Mouse (Mus musculus): ENCODE results near the gene Trhde. TPM values are rescaled to one million over a fixed set of nuclear protein-coding genes. Genes with fewer than 3 reads are reported as not detected.
A peak's percentile ranks its signal among the peaks of the same experiment; 100 is the strongest.

Gene Trhde
- polyA plus RNA-seq, 1 experiment from 2014 or later: 2.5 TPM

- ATAC-seq (ENCODE audit: low FRiP score, low read depth): no peak
- Histone ChIP-seq H3K27me3 (no peaks in the 10 kb centered on the region), H3K27ac (no peak overlapping the region), H3K36me3 (no peaks in the 10 kb centered on the region), H3K4me1 (no peaks in the 10 kb centered on the region), H3K9ac (no peak overlapping the region), H3K4me3 (no peak overlapping the region), H3K4me2 (replicated peaks) (no peak overlapping the region), H3K9me3 (no peaks in the 10 kb centered on the region)
Measured at GRCm38 (mm10) chr10:114701791-114702190, 100.3 kb downstream of the Trhde start.

- 49% methylated on average over 6 of the region's 6 CpGs for WGBS
- Histone ChIP-seq H3K4me1 (peaks cover 10% of the 10 kb centered on the region), H3K9me3 (no peaks in the 10 kb centered on the region), H3K4me2 (replicated peaks) (peak overlapping the region; percentile 25), H3K9ac (no peak overlapping the region), H3K27me3 (no peaks in the 10 kb centered on the region), H3K27ac (no peak overlapping the region), H3K4me3 (no peak overlapping the region), H3K36me3 (no peaks in the 10 kb centered on the region)
- ATAC-seq (ENCODE audit: low FRiP score, low read depth): no peak
Measured at GRCm38 (mm10) chr10:114671791-114672415, 130.2 kb downstream of the Trhde start.

- no peaks in the 10 kb centered on the region for H3K36me3 ChIP-seq
- no peak for ATAC-seq (ENCODE audit: low FRiP score, low read depth)
- H3K9ac ChIP-seq: no peak overlapping the region
- H3K27me3 ChIP-seq: no peaks in the 10 kb centered on the region
- no peak overlapping the region for H3K27ac ChIP-seq
- H3K4me3 ChIP-seq: no peak overlapping the region
- WGBS: 70% methylated on average over 3 of the region's 3 CpGs
- H3K4me1 ChIP-seq: no peaks in the 10 kb centered on the region
- H3K9me3 ChIP-seq: no peaks in the 10 kb centered on the region
- H3K4me2 ChIP-seq (replicated peaks): no peak overlapping the region
Measured at GRCm38 (mm10) chr10:114593046-114593445, 209.1 kb downstream of the Trhde start.

- Histone ChIP-seq H3K4me3 (no peak overlapping the region), H3K27me3 (no peaks in the 10 kb centered on the region), H3K9ac (no peak overlapping the region), H3K27ac (no peak overlapping the region), H3K36me3 (no peaks in the 10 kb centered on the region), H3K9me3 (no peaks in the 10 kb centered on the region), H3K4me1 (no peaks in the 10 kb centered on the region), H3K4me2 (replicated peaks) (no peak overlapping the region)
- ATAC-seq (ENCODE audit: low FRiP score, low read depth): no peak
- WGBS: 62% methylated on average over 2 of the region's 2 CpGs
Measured at GRCm38 (mm10) chr10:114578926-114579325, 223.2 kb downstream of the Trhde start.

- WGBS: 89% methylated on average over 1 of the region's 1 CpGs
- no peak overlapping the region for H3K4me3 ChIP-seq
- no peak for ATAC-seq (ENCODE audit: low FRiP score, low read depth)
Measured at GRCm38 (mm10) chr10:114567891-114568290, 234.2 kb downstream of the Trhde start.

GRCm38 (mm10) chr10:114509186-114509585 is 292.9 kb downstream of the Trhde start:
- H3K9me3 ChIP-seq: no peaks in the 10 kb centered on the region
- H3K4me1 ChIP-seq: no peaks in the 10 kb centered on the region
- no peak overlapping the region for H3K4me2 ChIP-seq (replicated peaks)
- no peak overlapping the region for H3K27ac ChIP-seq
- 64% methylated on average over 1 of the region's 1 CpGs for WGBS
- H3K4me3 ChIP-seq: no peak overlapping the region
- no peak overlapping the region for H3K9ac ChIP-seq
- no peaks in the 10 kb centered on the region for H3K36me3 ChIP-seq
- no peaks in the 10 kb centered on the region for H3K27me3 ChIP-seq
- no peak for ATAC-seq (ENCODE audit: low FRiP score, low read depth)

More at GRCm38 (mm10) chr10:114567891-114568290, 234.2 kb downstream of the Trhde start:
- no peak overlapping the region for H3K27ac ChIP-seq
- no peaks in the 10 kb centered on the region for H3K4me1 ChIP-seq
- H3K9ac ChIP-seq: no peak overlapping the region
- no peak overlapping the region for H3K4me2 ChIP-seq (replicated peaks)
- H3K9me3 ChIP-seq: no peaks in the 10 kb centered on the region
- no peaks in the 10 kb centered on the region for H3K27me3 ChIP-seq
- no peaks in the 10 kb centered on the region for H3K36me3 ChIP-seq

GRCm38 (mm10) chr10:114488806-114489205 is 313.3 kb downstream of the Trhde start:
- Histone ChIP-seq H3K9me3 (no peaks in the 10 kb centered on the region), H3K9ac (no peak overlapping the region), H3K4me1 (no peaks in the 10 kb centered on the region), H3K27ac (no peak overlapping the region), H3K27me3 (no peaks in the 10 kb centered on the region), H3K36me3 (no peaks in the 10 kb centered on the region), H3K4me2 (replicated peaks) (no peak overlapping the region), H3K4me3 (no peak overlapping the region)
- WGBS: 90% methylated on average over 4 of the region's 4 CpGs
- ATAC-seq (ENCODE audit: low FRiP score, low read depth): no peak

GRCm38 (mm10) chr10:114455591-114455990 is 346.5 kb downstream of the Trhde start:
- Histone ChIP-seq H3K9me3 (no peaks in the 10 kb centered on the region), H3K9ac (no peak overlapping the region), H3K4me2 (replicated peaks) (no peak overlapping the region), H3K27ac (no peak overlapping the region), H3K27me3 (no peaks in the 10 kb centered on the region), H3K36me3 (no peaks in the 10 kb centered on the region), H3K4me1 (no peaks in the 10 kb centered on the region), H3K4me3 (no peak overlapping the region)
- no peak for ATAC-seq (ENCODE audit: low FRiP score, low read depth)
- WGBS: 71% methylated on average over 3 of the region's 3 CpGs

- 82% methylated on average over 6 of the region's 6 CpGs for WGBS
- no peak for ATAC-seq (ENCODE audit: low FRiP score, low read depth)
Measured at GRCm38 (mm10) chr10:114448116-114448515, 354.0 kb downstream of the Trhde start.

GRCm38 (mm10) chr10:114418956-114419530 is 383.1 kb downstream of the Trhde start:
- H3K27ac ChIP-seq: no peak overlapping the region
- H3K9me3 ChIP-seq: no peaks in the 10 kb centered on the region
- no peak overlapping the region for H3K4me2 ChIP-seq (replicated peaks)
- ATAC-seq (ENCODE audit: low FRiP score, low read depth): no peak
- H3K4me1 ChIP-seq: no peaks in the 10 kb centered on the region
- H3K9ac ChIP-seq: no peak overlapping the region
- no peaks in the 10 kb centered on the region for H3K36me3 ChIP-seq
- no peak overlapping the region for H3K4me3 ChIP-seq
- 69% methylated on average over 3 of the region's 3 CpGs for WGBS
- no peaks in the 10 kb centered on the region for H3K27me3 ChIP-seq

More at GRCm38 (mm10) chr10:114448116-114448515, 354.0 kb downstream of the Trhde start:
- H3K4me2 ChIP-seq (replicated peaks): no peak overlapping the region
- H3K9ac ChIP-seq: no peak overlapping the region
- no peaks in the 10 kb centered on the region for H3K4me1 ChIP-seq
- no peaks in the 10 kb centered on the region for H3K27me3 ChIP-seq
- H3K4me3 ChIP-seq: no peak overlapping the region
- no peak overlapping the region for H3K27ac ChIP-seq
- no peaks in the 10 kb centered on the region for H3K36me3 ChIP-seq
- H3K9me3 ChIP-seq: no peaks in the 10 kb centered on the region

GRCm38 (mm10) chr10:114415717-114416116 is 386.4 kb downstream of the Trhde start:
- 78% methylated on average over 2 of the region's 2 CpGs for WGBS
- Histone ChIP-seq H3K36me3 (no peaks in the 10 kb centered on the region), H3K27ac (no peak overlapping the region), H3K4me2 (replicated peaks) (no peak overlapping the region), H3K9ac (no peak overlapping the region), H3K4me1 (no peaks in the 10 kb centered on the region), H3K27me3 (no peaks in the 10 kb centered on the region), H3K9me3 (no peaks in the 10 kb centered on the region), H3K4me3 (no peak overlapping the region)
- no peak for ATAC-seq (ENCODE audit: low FRiP score, low read depth)

- Histone ChIP-seq H3K9me3 (no peaks in the 10 kb centered on the region), H3K36me3 (no peaks in the 10 kb centered on the region), H3K4me3 (no peak overlapping the region), H3K9ac (no peak overlapping the region), H3K4me2 (replicated peaks) (no peak overlapping the region), H3K27ac (no peak overlapping the region), H3K4me1 (no peaks in the 10 kb centered on the region), H3K27me3 (no peaks in the 10 kb centered on the region)
- no peak for ATAC-seq (ENCODE audit: low FRiP score, low read depth)
- 57% methylated on average over 7 of the region's 7 CpGs for WGBS
Measured at GRCm38 (mm10) chr10:114405260-114405659, 396.8 kb downstream of the Trhde start.

- WGBS: 60% methylated on average over 2 of the region's 2 CpGs
- Histone ChIP-seq H3K4me3 (no peak overlapping the region), H3K36me3 (no peaks in the 10 kb centered on the region), H3K27ac (no peak overlapping the region), H3K4me2 (replicated peaks) (no peak overlapping the region), H3K9me3 (no peaks in the 10 kb centered on the region), H3K4me1 (no peaks in the 10 kb centered on the region), H3K27me3 (no peaks in the 10 kb centered on the region), H3K9ac (no peak overlapping the region)
- ATAC-seq (ENCODE audit: low FRiP score, low read depth): no peak
Measured at GRCm38 (mm10) chr10:114403795-114404194, 398.3 kb downstream of the Trhde start.

Data from limb, embryonic 13.5 days (tissue).